Mouse (Mus musculus): ENCODE data around the gene Edn2. TPM values are rescaled to one million over a fixed set of nuclear protein-coding genes. Genes with fewer than 3 reads are reported as not detected.

Gene Edn2
- not detected for total RNA-seq (2023)

DNA sequence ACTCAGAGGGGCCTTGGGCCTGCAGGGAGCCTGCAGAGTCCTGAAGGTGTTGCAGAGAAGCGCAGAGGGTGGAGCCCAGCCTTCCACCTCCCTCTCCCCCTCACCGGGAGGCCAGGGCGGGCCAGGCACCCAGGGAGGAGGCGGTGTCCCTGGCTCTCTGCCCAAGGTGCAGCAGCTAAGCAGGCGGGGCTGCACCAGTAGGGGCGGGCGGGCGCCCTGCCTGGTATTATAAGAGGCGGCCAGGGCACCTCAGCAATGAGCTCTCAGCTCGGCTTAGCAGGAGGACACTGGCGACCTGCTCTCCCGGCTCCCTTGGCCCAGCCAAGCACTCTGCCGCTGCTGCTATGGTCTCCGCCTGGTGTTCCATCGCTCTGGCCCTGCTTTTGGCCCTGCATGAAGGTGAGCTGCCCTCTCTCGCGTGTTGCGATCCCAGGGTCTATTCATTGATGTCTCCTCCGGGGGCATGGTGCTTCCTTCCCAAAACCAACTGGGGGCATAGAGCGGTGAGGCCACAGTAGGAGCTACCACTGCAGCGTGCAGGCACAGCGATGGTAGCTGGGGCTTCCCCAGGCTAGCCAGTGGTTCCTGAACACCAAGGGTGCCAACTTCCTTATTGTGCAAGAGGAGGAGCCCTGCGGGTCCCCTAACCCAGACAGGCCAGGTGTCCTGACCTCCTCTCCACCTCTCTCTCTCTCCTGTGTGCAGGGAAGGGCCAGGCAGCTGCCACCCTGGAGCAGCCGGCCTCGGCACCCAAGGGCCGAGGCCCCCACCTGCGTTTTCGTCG is at the start of gene Edn2:
Gene Edn2, plus strand, starts transcription at position 41 of the 784 bp plus-strand sequence.

Other genes with a start within 250 kb of the Edn2 start
- gene AL607142.1, start 96.2 kb upstream of the Edn2 start, total RNA-seq (2023): not detected
- gene Foxo6, start 126.1 kb downstream of the Edn2 start, total RNA-seq (2023): 0.30 TPM
- 33.8 TPM for gene Scmh1, start 244.1 kb downstream of the Edn2 start, total RNA-seq (2023)